Mouse (Mus musculus) forebrain, embryonic 14.5 days (tissue): ENCODE measurements around the gene Tmem238. TPM values are rescaled to one million over a fixed set of nuclear protein-coding genes. Genes with fewer than 3 reads are reported as not detected.
A peak's percentile ranks its signal among the peaks of the same experiment; 100 is the strongest.

Source experiments
- ATAC-seq: fragments of 200-750 bp; cut with Nextera tagmentation; 2 replicates; pipeline ENCODE4 v1.8.0; 2017; ENCODE audit warnings: mild to moderate bottlenecking, moderate library complexity
- DNase-seq: peaks from one replicate; pipeline ENCODE4 v3.0.0-alpha.2; 2015; ENCODE audit warnings: low spot score
- H3K27ac ChIP-seq: fragments of 300-500 bp; sonication (generic); 2 replicates; pipeline ENCODE4 v1.5.1; 2014; ENCODE audit warnings: low read depth, mild to moderate bottlenecking, control low read depth, low read length, moderate library complexity
- H3K27me3 ChIP-seq: fragments of 300-500 bp; sonication (generic); replicated peaks from 2 replicates; pipeline ENCODE4 v1.6.1; 2014; ENCODE audit warnings: low read length, control low read depth, mixed read lengths; ENCODE audit not compliant: control insufficient read depth, insufficient read depth
- H3K36me3 ChIP-seq: fragments of 300-500 bp; sonication (generic); 2 replicates; pipeline ENCODE4 v1.6.1; 2014; ENCODE audit warnings: low read length, control low read depth; ENCODE audit not compliant: control insufficient read depth, insufficient read depth
- H3K4me1 ChIP-seq: fragments of 300-500 bp; sonication (generic); 2 replicates; pipeline ENCODE4 v1.6.1; 2014; ENCODE audit warnings: antibody characterized with exemption, low read length, control low read depth; ENCODE audit not compliant: control insufficient read depth, insufficient read depth
- H3K4me2 ChIP-seq: fragments of 300-500 bp; sonication (generic); 2 replicates; pipeline ENCODE4 v1.6.1; 2014; ENCODE audit warnings: mild to moderate bottlenecking, control low read depth, low read length
- H3K4me3 ChIP-seq: fragments of 300-500 bp; sonication (generic); 2 replicates; pipeline ENCODE4 v1.5.1; 2014; ENCODE audit warnings: low read depth, low read length, control low read depth
- H3K9ac ChIP-seq: fragments of 300-500 bp; sonication (generic); 2 replicates; pipeline ENCODE4 v1.6.1; 2014; ENCODE audit warnings: mild to moderate bottlenecking, low read length, control low read depth, moderate library complexity
- H3K9me3 ChIP-seq: fragments of 300-500 bp; sonication (generic); replicated peaks from 2 replicates; pipeline ENCODE4 v1.6.1; 2016; ENCODE audit warnings: low read length, control low read depth, mixed read lengths; ENCODE audit not compliant: control insufficient read depth
- WGBS: fragments of 180-500 bp; shearing (Covaris S2); extraction: QIAGEN DNeasy Blood & Tissue Kit; methylation state at CpG from one replicate; pipeline ENCODE4 v1.1.7; 2014; 5-methylcytosine and 5-hydroxymethylcytosine counted together
- polyA plus RNA-seq: library from polyadenylated mRNA; unstranded; fragments of >200 nt; fragmentation: Nextera tagmentation; extraction: Ambion mirVana; gene quantifications from 2 replicates; pipeline ENCODE4 v1.2.1, GENCODE M21; 2014

The Tmem238 gene
- polyA plus RNA-seq, 1 experiment from 2014 or later: 1.5 TPM

GRCm38 (mm10) chr7:4759670-4760069 lies 29.8 kb downstream of the Tmem238 start:
- ATAC-seq: no peak
- H3K9ac ChIP-seq: no peak overlapping the region
- DNase-seq: no peak
- no peak overlapping the region for H3K27ac ChIP-seq
- H3K36me3 ChIP-seq: no peaks in the 10 kb centered on the region
- H3K27me3 ChIP-seq: no peaks in the 10 kb centered on the region
- H3K4me3 ChIP-seq: no peak overlapping the region
- H3K9me3 ChIP-seq: no peaks in the 10 kb centered on the region
- H3K4me2 ChIP-seq: no peak overlapping the region
- no peaks in the 10 kb centered on the region for H3K4me1 ChIP-seq
- WGBS: 38% methylated on average over 1 of the region's 1 CpGs

- WGBS: 3% methylated on average over 24 of the region's 24 CpGs
- no peaks in the 10 kb centered on the region for H3K9me3 ChIP-seq
- no peaks in the 10 kb centered on the region; the same call in 1 of the 2 replicates for H3K36me3 ChIP-seq
- peak within 1 kb of the TSS; percentile 11; the same call in 1 of the 2 replicates for H3K4me3 ChIP-seq
- no peaks in the 10 kb centered on the region for H3K27me3 ChIP-seq
- peak within 1 kb of the TSS; percentile 39 for H3K4me2 ChIP-seq
- DNase-seq (peak; percentile 90), ATAC-seq (peak; percentile 94)
- peaks cover 11% of the 10 kb centered on the region for H3K4me1 ChIP-seq
- H3K9ac ChIP-seq: no peak within 1 kb of the TSS
- no peak within 1 kb of the TSS for H3K27ac ChIP-seq
These were observed 36.5 kb downstream of the Tmem238 start, which contains the start of gene Cox6b2 for GRCm38 (mm10) chr7:4752821-4753570. Gene Cox6b2 (minus strand): TSS chr7:4753094.

GRCm38 (mm10) chr7:4751971-4752820 lies 37.3 kb downstream of the Tmem238 start:
- no peak overlapping the region for H3K9ac ChIP-seq
- peaks cover 11% of the 10 kb centered on the region for H3K4me1 ChIP-seq
- 1% methylated on average over 30 of the region's 30 CpGs for WGBS
- H3K27me3 ChIP-seq: no peaks in the 10 kb centered on the region
- H3K27ac ChIP-seq: no peak overlapping the region
- DNase-seq (peak; percentile 25), ATAC-seq (peak; percentile 64)
- peak overlapping the region; percentile 39 for H3K4me2 ChIP-seq
- H3K4me3 ChIP-seq: peak overlapping the region; percentile 11; the same call in 1 of the 2 replicates
- no peaks in the 10 kb centered on the region for H3K9me3 ChIP-seq
- H3K36me3 ChIP-seq: peaks cover 1% of the 10 kb centered on the region

- H3K27me3 ChIP-seq: no peaks in the 10 kb centered on the region
- H3K27ac ChIP-seq: no peak overlapping the region
- peaks cover 28% of the 10 kb centered on the region for H3K36me3 ChIP-seq
- no peak overlapping the region for H3K4me2 ChIP-seq
- no peak for DNase-seq
- H3K4me3 ChIP-seq: no peak overlapping the region
- no peak for ATAC-seq
- 81% methylated on average over 2 of the region's 2 CpGs for WGBS
- H3K4me1 ChIP-seq: peaks cover 11% of the 10 kb centered on the region
- H3K9me3 ChIP-seq: no peaks in the 10 kb centered on the region
- H3K9ac ChIP-seq: no peak overlapping the region
These were observed 40.3 kb downstream of the Tmem238 start for GRCm38 (mm10) chr7:4749169-4749568.

- Histone ChIP-seq H3K4me1 (peaks cover 11% of the 10 kb centered on the region), H3K4me2 (no peak overlapping the region), H3K27me3 (no peaks in the 10 kb centered on the region), H3K36me3 (peaks cover 28% of the 10 kb centered on the region), H3K9me3 (no peaks in the 10 kb centered on the region), H3K9ac (no peak overlapping the region), H3K4me3 (no peak overlapping the region), H3K27ac (no peak overlapping the region)
- no peak for ATAC-seq
- WGBS: 83% methylated on average over 4 of the region's 4 CpGs
- DNase-seq: no peak
These were observed 41.1 kb downstream of the Tmem238 start for GRCm38 (mm10) chr7:4748321-4748720.

- ATAC-seq (no peak), DNase-seq (no peak)
- no peak overlapping the region for H3K4me2 ChIP-seq
- WGBS: 77% methylated on average over 9 of the region's 9 CpGs
- no peak overlapping the region for H3K27ac ChIP-seq
- peaks cover 9% of the 10 kb centered on the region for H3K4me1 ChIP-seq
- no peaks in the 10 kb centered on the region for H3K27me3 ChIP-seq
- no peak overlapping the region for H3K9ac ChIP-seq
- no peak overlapping the region for H3K4me3 ChIP-seq
- peaks cover 28% of the 10 kb centered on the region for H3K36me3 ChIP-seq
- H3K9me3 ChIP-seq: no peaks in the 10 kb centered on the region
These were observed 42.1 kb downstream of the Tmem238 start for GRCm38 (mm10) chr7:4747156-4747899.

- Histone ChIP-seq H3K4me3 (no peak overlapping the region), H3K9ac (no peak overlapping the region), H3K4me2 (no peak overlapping the region), H3K4me1 (peaks cover 6% of the 10 kb centered on the region; the same call in 1 of the 2 replicates), H3K27me3 (no peaks in the 10 kb centered on the region), H3K9me3 (no peaks in the 10 kb centered on the region), H3K36me3 (peaks cover 28% of the 10 kb centered on the region), H3K27ac (no peak overlapping the region)
- WGBS: 87% methylated on average over 22 of the region's 22 CpGs
- no peak for ATAC-seq
- DNase-seq: no peak
These were observed 43.0 kb downstream of the Tmem238 start for GRCm38 (mm10) chr7:4746326-4746980.

GRCm38 (mm10) chr7:4744886-4745285 lies 44.6 kb downstream of the Tmem238 start:
- WGBS: 88% methylated on average over 6 of the region's 6 CpGs
- Histone ChIP-seq H3K27ac (no peak overlapping the region), H3K4me3 (no peak overlapping the region), H3K9me3 (no peaks in the 10 kb centered on the region), H3K9ac (no peak overlapping the region), H3K27me3 (no peaks in the 10 kb centered on the region), H3K4me2 (no peak overlapping the region), H3K36me3 (peaks cover 28% of the 10 kb centered on the region), H3K4me1 (peaks cover 13% of the 10 kb centered on the region)
- ATAC-seq (no peak), DNase-seq (no peak)
